Mouse (Mus musculus): ENCODE results near the gene Esrrg. TPM values are rescaled to one million over a fixed set of nuclear protein-coding genes. Genes with fewer than 3 reads are reported as not detected.

Gene Esrrg
- 0.49 TPM for polyA plus RNA-seq (2017; shearing (Covaris generic))

DNA sequence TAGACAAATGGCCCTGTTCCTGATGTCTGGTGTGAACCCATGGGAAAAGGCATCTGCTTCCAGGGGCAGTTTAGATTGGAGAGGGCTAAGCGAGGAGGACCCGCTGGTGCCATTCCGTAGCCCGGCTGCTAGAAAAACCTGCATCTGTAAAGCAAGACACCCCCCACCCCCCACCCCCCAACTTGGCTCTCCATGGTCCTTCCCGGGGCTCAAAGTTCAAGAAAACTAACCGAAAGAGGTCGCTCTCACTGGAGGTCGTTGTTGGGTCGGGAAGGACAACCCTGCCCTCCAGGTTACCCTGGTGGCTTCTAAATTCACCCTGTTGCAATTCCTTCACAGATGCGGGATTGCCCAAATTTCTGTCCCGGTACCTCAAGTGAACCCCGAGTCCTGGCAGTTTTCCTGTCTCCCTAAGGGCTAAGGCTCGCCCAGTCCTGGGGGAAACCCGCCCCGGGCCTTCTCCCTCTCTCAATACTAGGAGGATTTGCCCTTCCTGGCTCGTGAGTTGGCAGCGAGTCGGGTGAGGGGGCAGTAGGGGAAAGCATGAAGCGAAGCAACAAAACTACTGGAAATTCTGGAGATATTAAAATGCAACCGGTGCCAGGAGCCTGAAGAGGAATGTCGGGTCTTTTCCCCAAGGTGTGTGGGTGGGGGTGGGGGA is at the start of gene Esrrg:
Gene Esrrg, plus strand, starts transcription at position 531 of the 661 bp plus-strand sequence.

DNA sequence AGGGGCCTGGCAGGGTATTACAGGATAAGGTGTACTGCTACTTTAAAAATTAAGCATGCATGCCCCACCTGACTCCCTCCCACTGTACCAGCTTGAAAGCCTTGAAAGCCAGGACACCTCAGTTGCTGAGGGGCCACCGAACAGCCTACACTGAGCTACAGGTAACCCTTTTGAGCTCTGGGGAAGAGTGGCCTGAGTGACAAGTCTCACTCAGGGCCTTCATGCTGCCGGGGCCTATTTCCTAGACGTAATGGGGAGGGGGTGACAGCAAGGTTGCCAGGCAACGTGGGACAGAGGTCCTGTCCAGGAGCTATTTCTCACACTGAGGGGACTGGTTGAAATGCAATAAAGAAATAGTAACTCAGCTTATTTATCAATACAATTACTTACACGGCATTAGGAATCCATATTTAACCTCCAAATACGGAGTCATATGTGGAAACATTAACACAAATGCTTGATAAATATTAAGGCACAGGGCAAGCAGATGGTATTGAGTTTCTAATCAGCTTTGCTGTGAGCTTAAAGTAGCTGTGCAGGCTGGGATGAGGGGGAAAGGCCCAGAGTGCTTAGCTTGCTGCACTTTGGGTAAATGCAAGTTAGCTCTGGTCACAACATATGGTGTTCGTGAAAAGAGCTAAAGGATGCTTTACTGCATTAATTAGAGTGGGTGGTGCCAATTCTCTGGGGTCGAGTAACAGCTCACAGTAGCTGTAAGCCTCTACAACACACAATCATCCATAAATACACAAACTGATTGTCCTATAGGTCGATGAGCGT is 653.5 kb downstream of the Esrrg start, which contains the start of gene Ush2a:
Gene Ush2a, plus strand, starts transcription at position 121 of the 780 bp plus-strand sequence.

Data from CD4-positive, CD25-positive, alpha-beta regulatory T cell (primary cell).